7 mouse cellular contexts compared by ENCODE assay signal in the genomic region with DNA sequence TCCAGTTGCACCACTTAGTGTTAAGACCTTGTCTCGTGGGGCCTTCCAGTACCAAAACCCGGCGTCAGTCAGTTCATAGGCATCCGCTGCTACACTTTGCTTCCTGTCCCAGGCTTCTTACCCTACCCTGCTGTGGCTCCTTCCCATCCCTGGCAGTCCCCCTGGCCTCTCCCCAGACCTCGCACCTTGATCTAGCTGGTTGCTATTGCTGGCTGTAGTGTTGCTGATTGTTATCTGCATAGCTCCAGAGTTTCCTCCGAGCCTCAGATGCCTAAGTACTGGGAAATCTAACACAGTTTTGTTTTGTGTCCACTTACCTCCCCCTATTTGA. TPM values are rescaled to one million over a fixed set of nuclear protein-coding genes. Genes with fewer than 3 reads are reported as not detected.
DNase-seq lines count a peak whose midpoint lies in the region; ATAC-seq lines count a peak whose summit lies in the region.

No protein-coding gene starts in this region.

- ATAC-seq in erythroblast, adult 5-6 weeks (replicated peaks; ENCODE audit: low FRiP score, poor library complexity, severe bottlenecking): 0 out of 2 replicates have a peak, but pooled peaks have one; percentile 17

- DNase-seq in urinary bladder, postnatal 14 days (ENCODE audit: low spot score): peak; percentile 11
- DNase-seq in urinary bladder, postnatal 25 days (ENCODE audit: low spot score): no peak
- DNase-seq in kidney, adult 11 months: peak; percentile 31
- DNase-seq in lung, postnatal 10 days: peak; percentile 16
- peak; percentile 24 for DNase-seq in testis, postnatal 14 days (ENCODE audit: low spot score)
- no peak for DNase-seq in left cerebral cortex, adult 9 months (ENCODE audit: low spot score in 2 of 2)

RNA-seq across cellular contexts. Expression of a gene that starts 0.2 kb away (rescaled TPM):
- total RNA-seq in erythroblast, adult 5-6 weeks (2015; ENCODE audit: low replicate concordance): 6.1 and 6.5 TPM in 2 replicates
- 11.4 and 15.8 TPM in 2 replicates for total RNA-seq in erythroblast, adult 5-6 weeks (2017; ENCODE audit: low replicate concordance)

RNA-seq across cellular contexts. Expression of a gene that starts 1.5 kb away (rescaled TPM):
- 3.7 and 7.7 TPM in 2 replicates for total RNA-seq in erythroblast, adult 5-6 weeks (2015; ENCODE audit: low replicate concordance)
- total RNA-seq in erythroblast, adult 5-6 weeks (2017; ENCODE audit: low replicate concordance): 6.7 and 7.3 TPM in 2 replicates

RNA-seq across cellular contexts. Expression of a gene that starts 36.0 kb away (rescaled TPM):
- total RNA-seq in erythroblast, adult 5-6 weeks (2015; ENCODE audit: low replicate concordance): 3.7 and 9.4 TPM in 2 replicates
- 12.4 and 15.7 TPM in 2 replicates for total RNA-seq in erythroblast, adult 5-6 weeks (2017; ENCODE audit: low replicate concordance)

RNA-seq across cellular contexts. Expression of a gene that starts 50.7 kb away (rescaled TPM):
- 0.96 and 1.5 TPM in 2 replicates for total RNA-seq in erythroblast, adult 5-6 weeks (2015; ENCODE audit: low replicate concordance)
- total RNA-seq in erythroblast, adult 5-6 weeks (2017; ENCODE audit: low replicate concordance): 0.68 and 2.6 TPM in 2 replicates

Comparison
In these comparisons a context has a peak if more than half of its experiments do, and no peak if none do; other contexts are left out.
1. DNase-seq: peak in urinary bladder, postnatal 14 days (single experiment), kidney, adult 11 months (single experiment), lung, postnatal 10 days (single experiment) and testis, postnatal 14 days (single experiment); none in urinary bladder, postnatal 25 days (single experiment) and left cerebral cortex, adult 9 months (0 of 2).